Mouse (Mus musculus) CH12.LX (cell line): ENCODE results near the gene Zcchc10.

ENCODE experiments used
- CTCF ChIP-seq, 2 experiments: IDR thresholded peaks in 1 of 2; conservative IDR thresholded peaks in 1 of 2; 2 replicates each; pipeline ENCODE4 v1.5.1; 2011 to 2012; ENCODE audit warnings: low read depth in 2 of 2, low read length in 2 of 2, improper control_type of control experiment in 1 of 2, inconsistent platforms in 1 of 2, mild to moderate bottlenecking in 1 of 2, moderate library complexity in 1 of 2
- EP300 ChIP-seq: IDR thresholded peaks from 2 replicates; pipeline ENCODE4 v1.6.1; 2011; ENCODE audit warnings: low read length, improper control_type of control experiment
- POLR2AphosphoS2 ChIP-seq: IDR thresholded peaks from 2 replicates; pipeline ENCODE4 v1.6.1; 2011; ENCODE audit warnings: low read depth, low read length, improper control_type of control experiment
- TCF12 ChIP-seq: IDR thresholded peaks from 2 replicates; pipeline ENCODE4 v1.6.1; 2014; ENCODE audit warnings: low read depth, mild to moderate bottlenecking, inconsistent platforms, low read length, improper control_type of control experiment

GRCm38 (mm10) chr11:53316996-53317395 lies 7.5 kb upstream of the Zcchc10 start:
- TF ChIP-seq TCF12 (no peak), POLR2AphosphoS2 (no peak), CTCF (conservative IDR thresholded peaks at IDR 0.05 in 1 of 2, IDR thresholded peaks at IDR 0.05 in 1 of 2; ENCODE audit: low read depth in 2 of 2, low read length in 2 of 2) (no peak), EP300 (no peak)
